Mouse (Mus musculus): ENCODE measurements at regions not wholly inside any gene's neighbourhood (a gene's known extent, or its start where the extent isn't known, plus 50 kb on each side); places are given as distances from the start of the nearest gene placed in this dataset.
"Not testable (repeated sequence)": the region's sequence is repeated elsewhere in the genome, so short reads cannot be mapped to it uniquely, and the experiment has no call there.

DNA sequence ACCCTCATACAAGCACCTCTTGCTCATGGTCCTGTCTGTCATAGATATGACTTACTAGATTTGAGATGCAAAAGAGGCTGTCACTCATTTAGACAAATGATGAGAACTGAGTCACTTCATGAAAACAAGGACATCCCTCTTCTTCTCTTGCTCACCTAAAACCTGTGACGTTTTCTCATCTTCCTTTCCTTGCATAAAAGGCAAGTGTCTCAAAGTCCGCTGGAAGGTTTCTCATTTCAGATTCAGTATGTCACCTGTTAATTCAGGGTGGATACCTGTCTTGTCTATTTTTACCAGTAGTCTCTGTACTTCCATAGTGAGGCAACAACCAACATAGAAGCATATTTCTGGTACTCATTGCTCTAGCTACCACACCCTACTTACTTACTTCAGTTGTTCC lies 325.6 kb downstream of the Car8 start:
- ATAC-seq: peak; percentile 20

DNA sequence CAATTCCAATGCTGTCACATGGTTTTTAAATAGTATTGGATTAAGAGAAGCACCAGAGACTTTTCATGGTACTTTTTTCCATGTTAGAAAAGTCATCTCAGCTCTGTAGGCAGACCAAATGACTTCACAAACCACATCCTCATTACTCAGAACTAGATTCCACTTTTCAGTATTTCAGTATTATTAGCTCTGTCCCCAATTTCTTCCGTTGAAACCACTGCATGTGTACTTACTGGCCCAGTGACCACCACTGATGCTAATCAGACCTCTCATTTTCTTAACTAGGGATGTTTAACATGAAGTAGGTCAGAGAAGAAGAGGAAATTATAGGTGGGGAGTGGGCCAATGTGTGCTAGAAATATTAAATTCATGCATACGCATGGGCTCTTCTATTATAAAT lies 326.2 kb downstream of the Car8 start:
- ATAC-seq: peak; percentile 95

DNA sequence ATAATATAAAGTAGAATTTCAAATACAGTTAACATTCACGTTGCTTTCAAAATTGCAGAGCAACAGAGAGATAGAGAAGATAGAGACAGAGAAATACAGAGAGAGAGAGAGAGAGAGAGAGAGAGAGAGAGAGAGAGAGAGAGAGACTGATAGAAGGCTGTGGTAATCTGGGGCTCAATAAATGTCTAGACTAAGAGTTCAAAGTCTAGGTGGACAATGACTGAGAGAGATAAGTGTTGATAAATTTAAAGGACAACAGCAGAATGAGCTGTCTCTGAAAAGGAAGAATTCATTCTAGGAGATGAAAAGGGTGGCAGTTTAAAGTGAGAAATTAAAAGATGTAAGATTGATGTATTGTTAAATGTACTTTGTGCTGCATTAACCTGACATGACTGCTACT lies 335.7 kb downstream of the Car8 start:
- ATAC-seq: no peak

DNA sequence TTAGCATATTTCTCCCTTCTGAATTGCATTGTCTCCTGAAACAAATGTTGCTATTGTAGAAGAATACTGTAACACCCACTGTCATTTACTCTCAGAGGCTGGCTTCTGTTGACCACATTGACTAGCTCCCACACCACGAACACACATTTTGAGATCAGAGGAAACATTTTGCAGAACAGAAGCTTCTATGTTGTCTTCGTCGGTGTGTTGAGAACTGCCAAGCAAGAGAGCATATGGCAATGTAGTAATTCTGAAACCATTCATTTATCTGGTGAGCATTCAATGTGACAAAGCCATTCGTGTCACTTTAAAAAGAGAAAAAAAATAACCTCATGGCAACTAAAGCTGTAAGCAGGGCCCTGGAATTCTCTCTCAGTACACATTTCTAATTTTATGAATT lies 343.9 kb downstream of the Car8 start:
- ATAC-seq: no peak

DNA sequence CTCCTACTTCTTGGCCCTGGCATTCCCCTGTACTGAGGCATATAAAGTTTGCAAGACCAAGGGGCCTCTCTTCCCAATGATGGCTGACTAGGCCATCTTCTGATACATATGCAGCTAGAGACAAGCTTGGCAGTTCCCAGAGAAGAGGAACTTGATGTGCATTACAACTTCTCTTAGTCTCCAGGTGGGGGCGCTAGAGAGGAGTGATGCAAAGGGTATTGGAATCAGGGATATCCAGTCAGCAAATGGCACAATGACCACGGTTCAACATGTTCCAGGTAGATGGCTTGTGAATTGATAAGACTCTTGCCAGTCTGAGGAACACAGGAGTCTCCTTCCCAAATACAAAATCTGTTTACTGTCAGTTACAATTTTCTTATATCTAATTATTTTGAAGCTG lies 347.7 kb downstream of the Car8 start:
- ATAC-seq: no peak

DNA sequence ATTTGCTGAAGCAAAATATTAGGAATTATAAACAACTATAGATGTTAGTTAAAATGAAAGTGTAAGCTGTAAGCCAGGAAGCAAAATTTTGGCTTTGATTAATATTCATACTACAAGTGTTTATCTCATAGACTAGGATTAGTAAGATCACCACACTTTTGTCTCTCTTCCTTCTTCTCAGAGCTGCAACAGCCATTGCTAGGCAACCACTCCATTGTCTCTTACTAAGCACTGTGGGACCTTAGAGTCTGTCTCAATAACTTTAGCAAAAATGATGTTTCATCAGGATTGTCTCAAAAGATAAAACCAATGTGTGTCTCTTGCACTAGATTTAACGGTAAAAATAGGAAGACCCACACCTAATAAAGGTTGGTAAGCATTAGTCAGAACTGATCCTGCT lies 384.3 kb downstream of the Car8 start:
- no peak for ATAC-seq

DNA sequence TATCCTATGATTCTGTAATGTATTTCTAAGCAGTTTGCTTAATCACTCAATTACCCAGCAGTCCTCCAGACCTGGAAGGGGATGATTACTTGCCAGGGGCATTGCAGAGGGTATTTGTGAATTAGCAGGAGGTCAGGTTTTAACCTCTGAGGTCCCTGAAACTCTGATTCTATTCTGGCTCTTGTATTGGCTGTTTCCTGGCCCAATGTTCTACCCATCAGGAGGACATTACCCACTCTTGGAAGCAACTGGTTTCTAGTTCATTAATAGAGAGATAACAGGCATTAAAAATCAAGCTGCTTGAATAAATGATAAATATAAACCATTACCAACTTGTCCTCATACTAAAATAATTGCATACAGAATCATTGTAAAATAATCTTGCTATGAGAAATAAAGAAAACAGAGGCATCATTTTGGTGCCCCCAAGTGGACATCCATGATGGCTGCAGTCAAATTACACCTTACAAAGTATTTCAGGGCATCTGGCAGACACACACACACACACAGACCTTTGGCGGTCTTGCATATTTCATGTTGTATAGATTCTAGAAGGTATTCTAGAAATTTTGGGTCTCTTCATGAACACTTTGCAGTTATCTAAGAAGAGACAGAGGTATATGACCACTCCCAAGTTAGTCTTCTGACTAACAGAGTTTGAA lies 385.6 kb downstream of the Car8 start:
- peak; percentile 53 for ATAC-seq

DNA sequence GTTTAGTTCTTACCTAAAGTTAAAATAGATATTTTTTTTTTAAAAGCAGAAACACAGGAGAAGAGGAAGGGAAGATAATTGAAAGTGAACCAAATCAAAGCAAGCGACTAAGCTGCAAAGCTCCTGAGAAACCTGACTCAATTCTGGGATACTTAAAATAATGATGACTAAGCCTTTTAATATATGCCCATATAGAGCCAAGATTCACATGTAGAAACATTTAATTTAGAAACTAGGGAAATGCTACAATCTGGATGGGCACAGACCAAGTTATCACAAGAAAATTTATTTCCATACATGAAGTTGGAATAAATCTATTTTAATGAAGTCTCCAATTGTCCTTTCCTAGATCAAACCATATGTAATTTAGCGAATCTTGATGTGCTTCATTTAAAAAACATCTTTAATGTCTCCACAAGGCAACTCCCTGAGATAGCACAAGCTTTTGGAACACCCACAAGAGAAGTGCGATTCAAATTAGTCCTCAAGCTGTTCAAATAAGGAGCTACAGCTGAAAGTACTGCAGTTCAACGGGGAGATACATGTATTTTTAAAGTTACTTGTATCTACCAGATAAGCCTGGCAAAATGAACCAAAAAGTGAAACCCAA lies 386.7 kb downstream of the Car8 start:
- no peak for ATAC-seq

DNA sequence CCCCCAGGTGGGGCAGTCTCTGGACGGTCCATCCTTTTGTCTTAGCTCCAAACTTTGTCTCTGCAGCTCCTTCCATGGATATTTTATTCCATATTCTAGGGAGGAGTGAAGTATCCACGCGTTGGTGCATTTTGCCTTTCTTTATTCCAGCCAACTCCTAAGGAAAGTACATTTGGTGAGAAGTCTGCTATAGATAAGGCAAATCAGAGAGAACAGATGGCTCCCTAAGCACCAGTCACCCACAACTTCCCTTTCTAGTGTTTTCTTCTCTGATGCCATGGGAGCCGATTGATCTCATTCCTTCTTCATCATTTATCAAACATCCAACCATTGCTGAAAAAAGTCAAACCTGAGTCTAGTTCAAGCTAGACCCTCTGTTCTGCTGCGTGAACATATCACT lies 391.4 kb downstream of the Car8 start:
- no peak for ATAC-seq

DNA sequence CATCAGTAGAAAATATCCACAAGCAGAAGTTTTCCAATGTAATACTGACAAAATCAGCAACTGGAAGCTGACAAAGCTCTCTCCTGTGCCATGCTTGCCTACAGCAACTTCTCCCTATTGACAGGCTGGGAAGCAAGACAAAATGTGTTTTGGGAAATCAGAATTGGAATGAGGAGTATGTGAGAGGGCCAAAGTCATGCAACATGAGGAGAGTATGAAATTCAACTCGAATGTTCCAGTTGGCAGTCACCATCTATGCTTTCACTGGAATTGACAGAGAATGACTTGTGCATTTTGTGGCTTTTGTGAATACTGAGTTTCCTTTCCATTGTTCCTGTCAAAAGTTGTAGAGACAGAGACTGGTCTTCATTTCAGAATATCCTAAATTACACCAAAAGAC lies 409.7 kb downstream of the Car8 start:
- ATAC-seq: no peak

DNA sequence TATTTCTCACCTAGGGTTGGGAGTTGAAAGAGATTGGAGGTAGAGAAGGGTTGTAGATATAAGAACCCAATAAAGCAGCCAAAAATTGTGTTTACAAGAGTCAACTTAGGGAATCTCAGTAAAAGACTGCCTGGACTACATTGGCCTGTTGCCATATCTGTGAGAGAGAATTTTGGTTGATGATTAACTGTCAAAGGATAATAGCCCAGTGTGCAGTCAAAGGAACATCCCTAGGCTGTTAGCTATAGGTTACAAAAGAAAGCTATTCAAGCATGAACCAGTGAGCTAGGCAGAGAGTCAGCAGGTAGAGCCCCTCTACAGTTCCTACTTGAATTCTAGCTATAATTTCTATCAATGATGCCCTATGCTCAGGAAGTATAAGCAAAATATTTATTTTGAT lies 419.0 kb downstream of the Car8 start:
- no peak for ATAC-seq

DNA sequence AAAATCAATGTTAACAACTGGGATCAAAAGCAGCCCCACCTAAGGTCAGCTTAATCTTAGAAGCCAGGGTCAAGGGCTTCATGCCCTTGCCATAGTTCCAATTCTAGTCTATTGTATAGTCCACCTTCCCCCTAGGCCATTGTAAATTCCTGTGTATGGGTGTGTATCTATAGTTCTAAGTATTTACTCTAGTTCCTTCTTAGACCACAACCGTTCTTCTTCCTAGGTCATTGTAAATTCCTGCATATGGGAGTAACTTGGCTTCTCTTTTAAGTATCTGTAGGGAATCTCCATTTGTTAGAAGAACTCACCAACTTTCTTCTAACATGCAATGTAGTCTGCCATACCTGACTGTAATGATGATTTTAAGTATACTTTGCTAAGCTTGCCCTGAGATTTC lies 461.1 kb downstream of the Car8 start:
- not testable (repeated sequence) for ATAC-seq

DNA sequence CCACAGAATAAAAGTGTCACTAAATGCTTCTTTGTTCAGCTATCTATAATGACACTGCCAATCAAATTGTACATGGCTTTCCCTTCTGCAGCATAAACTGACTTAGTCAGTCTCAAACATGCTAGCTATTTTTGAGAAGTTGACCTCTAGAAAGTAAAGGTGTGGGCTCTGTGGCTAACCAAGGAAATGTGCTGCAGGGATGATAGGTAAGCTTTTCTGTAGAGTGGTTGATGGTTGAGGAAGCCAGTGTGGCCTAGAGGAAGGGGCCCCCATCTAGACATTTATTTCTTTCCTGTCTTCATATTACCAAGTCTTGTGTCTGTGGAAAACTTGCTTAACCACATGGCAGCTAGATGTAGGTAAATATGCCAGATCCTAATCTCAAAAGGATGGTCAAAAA lies 483.4 kb downstream of the Car8 start:
- no peak for ATAC-seq

DNA sequence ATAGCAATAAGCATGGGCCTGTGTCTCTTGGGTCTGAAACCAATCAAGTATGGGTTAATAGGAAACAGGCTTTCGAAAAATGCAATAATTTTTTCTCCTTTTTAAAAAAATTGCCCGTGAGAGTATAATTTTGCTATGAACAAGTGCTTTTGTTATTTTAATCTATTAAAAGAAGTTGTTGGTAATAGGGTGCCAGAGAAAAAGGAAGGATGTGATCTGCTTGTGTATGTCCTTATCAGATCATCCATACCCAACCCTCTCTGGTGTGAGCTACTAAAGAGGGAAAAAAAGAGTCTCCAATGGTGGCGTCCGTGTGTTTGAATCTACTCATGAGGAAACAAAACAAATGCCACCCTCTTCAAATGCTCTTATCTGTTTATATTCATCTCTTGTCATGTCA lies 484.9 kb downstream of the Car8 start:
- ATAC-seq: no peak

DNA sequence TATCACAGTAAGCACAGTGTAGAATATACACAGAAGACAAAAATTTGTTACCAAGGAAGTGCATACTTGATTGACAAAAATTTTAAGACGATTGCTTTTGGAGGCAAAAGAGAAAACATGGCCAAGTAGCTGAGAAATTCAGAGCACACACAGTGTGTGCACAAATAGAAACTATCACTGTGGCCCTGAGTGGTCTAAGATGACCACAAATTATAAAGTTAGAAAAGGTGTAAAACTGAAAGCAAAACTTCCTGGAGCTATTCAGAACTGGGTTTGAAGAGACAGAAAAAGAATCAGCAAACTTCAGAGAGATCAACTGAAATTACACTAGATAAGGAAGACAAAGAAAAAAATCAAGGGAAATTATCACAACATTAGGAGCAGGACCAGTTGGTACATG lies 487.6 kb downstream of the Car8 start:
- ATAC-seq: no peak

DNA sequence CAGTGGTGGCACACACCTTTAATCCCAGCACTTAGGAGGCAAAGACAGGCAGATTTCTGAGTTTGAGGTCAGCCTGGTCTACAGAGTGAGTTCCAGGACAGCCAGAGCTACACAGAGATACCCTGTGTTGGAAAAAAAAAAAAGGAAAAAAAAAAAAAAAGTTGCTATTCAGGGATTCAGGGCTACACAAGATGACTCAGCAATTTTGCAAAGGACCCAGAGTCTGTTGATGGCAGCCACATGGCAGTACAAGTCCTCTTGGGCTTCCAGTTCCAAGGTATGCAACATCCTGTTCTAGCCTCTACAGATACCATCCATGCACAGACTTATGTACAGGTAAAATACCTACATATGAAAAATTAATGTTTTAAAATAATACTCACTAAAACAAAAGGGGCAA lies 515.9 kb downstream of the Car8 start:
- no peak for ATAC-seq

DNA sequence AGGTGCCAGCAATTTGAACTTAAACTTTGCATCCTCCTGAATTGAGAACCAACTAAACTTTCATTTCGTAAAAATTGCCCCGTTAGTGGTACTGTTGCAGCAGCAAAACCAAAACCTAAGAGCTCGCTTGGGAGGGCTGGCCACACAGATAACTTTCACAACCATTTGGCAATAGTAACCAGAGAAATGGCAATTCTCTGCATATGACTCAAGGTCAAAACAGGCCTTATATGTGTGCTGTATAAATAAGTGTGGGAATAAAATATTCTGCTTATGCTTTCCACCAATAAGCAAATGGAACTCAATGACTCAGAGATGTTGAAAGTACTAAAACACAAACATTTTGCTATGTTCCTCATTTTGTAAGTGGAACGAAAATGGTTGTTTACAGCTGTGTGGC lies 550.3 kb downstream of the Car8 start:
- no peak for ATAC-seq

DNA sequence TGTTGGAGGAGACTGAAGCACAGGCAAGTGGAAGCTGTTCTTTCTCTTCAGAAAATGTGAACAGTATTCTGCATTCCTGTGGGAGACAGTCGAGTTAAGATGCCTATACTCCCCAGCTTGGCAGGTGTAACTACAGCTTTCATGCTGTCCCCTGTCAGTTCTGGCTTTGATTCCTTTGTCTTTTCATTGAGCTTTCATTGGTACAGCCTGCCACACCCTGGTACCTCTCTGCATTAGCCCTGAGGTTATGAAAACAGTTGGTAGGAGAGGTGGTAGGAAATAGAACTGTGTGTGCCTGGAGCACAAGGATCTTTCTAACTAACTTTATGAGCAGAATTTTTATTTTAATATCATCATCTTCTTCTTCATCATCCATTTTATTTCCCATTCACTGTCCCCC lies 551.6 kb downstream of the Car8 start:
- no peak for ATAC-seq

DNA sequence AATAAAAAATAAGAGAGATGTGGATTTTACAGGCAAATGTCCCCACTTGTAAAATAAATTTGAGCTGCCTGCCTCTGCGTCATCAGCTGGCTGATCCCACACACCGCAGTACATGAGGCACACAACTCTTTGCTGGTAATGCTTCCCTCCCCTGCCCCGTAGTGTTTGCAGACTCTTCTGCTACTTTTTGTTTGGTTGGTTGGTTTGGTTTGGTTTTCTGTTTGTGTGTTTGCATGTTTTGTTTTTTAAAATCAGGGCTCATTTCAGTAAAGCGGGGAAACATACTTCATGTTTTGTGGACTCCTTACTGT lies 568.1 kb downstream of the Car8 start:
- no peak for ATAC-seq

DNA sequence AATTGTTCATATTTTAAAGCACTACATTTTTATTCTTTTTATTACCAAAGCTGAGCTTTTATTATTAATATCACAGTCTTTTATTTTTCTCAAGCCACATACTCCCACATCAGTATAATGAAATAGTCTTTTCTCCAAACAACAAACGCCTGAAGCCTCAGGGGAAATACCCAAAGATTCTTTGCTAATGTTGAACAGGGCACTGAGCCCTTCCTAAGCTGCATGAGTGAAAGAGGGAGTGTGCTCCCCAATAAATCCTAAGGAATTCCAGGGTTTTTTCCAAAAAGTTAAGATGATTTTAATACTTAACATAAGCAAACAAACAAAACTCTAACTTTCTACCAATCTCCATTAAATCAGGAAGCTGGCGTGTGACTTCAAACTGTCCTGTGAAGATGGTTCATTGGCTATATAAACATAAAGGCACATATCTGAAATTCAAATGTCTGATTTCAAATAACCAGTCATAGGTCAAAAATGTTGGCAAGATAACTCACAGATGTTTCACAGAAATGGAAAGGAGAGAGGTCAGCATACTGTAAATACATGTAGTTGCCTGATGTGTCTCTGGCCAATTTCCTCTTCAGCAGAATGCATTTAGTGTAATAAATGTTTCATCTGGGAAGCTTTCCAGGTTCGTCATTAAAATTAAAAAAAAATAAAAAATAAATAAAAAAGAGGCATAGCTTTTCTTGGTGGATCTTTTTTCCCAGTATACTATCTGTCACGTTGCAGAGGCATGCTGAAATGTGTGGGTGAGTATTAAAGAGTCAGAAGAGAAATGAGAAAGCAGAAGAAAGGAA lies 568.6 kb downstream of the Car8 start:
- ATAC-seq: no peak

DNA sequence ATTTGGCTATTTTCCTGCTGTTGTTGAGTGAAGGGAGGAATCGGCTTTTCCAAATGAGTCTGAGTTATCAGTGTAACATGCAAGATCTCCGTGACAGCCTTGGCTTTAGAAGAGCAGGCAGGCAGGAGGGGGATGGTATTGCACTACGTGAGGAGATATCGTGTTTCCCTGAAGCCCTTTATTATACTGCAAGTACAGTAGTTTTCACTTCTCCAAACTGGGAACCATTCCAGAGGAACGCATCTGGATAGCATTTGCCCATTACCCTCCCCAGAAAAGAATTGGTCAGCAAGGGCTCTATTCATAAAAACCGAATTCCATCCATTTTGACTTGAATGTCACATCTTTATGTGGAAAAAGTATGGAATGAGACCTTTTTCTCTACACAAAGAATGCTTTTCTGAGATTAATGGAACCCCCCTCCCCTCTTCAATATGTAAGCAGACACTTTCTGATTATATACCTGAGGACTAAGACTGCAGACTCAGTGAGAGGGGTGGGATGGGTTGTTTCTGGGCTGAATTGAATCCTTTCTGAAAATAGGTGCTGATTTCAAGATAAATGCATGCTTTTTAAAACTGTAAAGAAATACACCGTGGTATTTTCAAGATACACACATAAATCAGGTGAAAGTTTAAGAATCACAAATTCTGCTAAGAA lies 571.8 kb downstream of the Car8 start:
- ATAC-seq: no peak

DNA sequence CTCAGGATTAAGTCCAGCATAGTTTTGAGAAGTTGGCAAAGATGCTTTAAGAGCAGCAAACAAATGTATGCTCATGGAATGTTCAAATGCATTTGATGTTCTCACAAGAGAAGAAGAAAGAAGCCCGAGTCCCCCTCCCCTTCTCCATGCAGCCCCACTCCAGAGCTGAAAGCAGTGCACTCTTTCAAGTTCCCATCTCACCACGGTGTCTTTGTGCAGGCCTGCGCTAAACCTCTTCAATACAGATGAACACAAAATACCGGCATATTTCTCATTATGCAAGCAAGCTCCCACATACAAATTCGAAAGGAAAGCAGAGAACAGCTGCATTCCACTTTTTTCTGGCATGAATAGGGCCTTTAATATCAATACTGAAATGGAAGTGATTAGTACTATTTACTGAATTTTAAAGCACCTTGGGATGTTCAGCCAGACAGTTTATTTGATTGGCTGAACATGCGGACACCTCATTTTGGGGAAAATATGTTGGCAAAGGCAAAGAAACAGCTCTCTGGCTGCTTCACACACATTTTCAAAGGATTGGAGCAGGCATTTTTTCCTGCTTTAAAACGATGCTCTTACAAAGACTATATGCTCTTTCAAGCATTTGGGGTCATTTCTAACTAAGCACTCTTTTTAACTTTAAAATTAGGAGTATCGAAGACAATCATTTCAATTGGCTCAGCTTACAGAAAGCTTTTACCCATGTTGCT lies 595.8 kb downstream of the Car8 start:
- ATAC-seq: no peak
